Mouse (Mus musculus): ENCODE measurements around the gene Slc9a9. TPM values are rescaled to one million over a fixed set of nuclear protein-coding genes. Genes with fewer than 3 reads are reported as not detected.

Gene Slc9a9
- 0.36 and 0.77 TPM in 2 replicates for polyA plus RNA-seq (2012; ENCODE audit: low replicate concordance)

GRCm38 (mm10) chr9:94669791-94670577 lies at the start of gene Slc9a9:
Gene Slc9a9 (plus strand): TSS chr9:94669909.

Other genes with a start within 250 kb of the Slc9a9 start
- 11.8 and 13.6 TPM in 2 replicates for gene 1190002N15Rik, start 131.8 kb upstream of the Slc9a9 start, polyA plus RNA-seq (2012; ENCODE audit: low replicate concordance)

Measured in leukemia stem cell, adult 10-12 weeks (primary cell).